Mouse (Mus musculus): Measurements from ENCODE around the gene C1ql4.
"Not testable (repeated sequence)": the region's sequence is repeated elsewhere in the genome, so short reads cannot be mapped to it uniquely, and the experiment has no call there.

The C1ql4 gene

GRCm38 (mm10) chr15:99076011-99076410, 11.6 kb downstream of the C1ql4 start:
- not testable (repeated sequence) for DNase-seq (ENCODE audit: extremely low read depth, insufficient read length, low spot score)

GRCm38 (mm10) chr15:99074600-99075333, 12.8 kb downstream of the C1ql4 start:
- peak; percentile 100 for DNase-seq (ENCODE audit: extremely low read depth, insufficient read length, low spot score)

- no peak for DNase-seq (ENCODE audit: extremely low read depth, insufficient read length, low spot score)
These were observed 13.5 kb downstream of the C1ql4 start, which contains the start of gene Troap for GRCm38 (mm10) chr15:99074019-99074599. Gene Troap (plus strand): TSS chr15:99074575.

GRCm38 (mm10) chr15:99071988-99072387, 15.6 kb downstream of the C1ql4 start:
- DNase-seq (ENCODE audit: extremely low read depth, insufficient read length, low spot score), result no peak

GRCm38 (mm10) chr15:99065557-99066165, 22.0 kb downstream of the C1ql4 start:
- DNase-seq (ENCODE audit: extremely low read depth, insufficient read length, low spot score), result no peak

GRCm38 (mm10) chr15:99056332-99056731, 31.3 kb downstream of the C1ql4 start:
- no peak for DNase-seq (ENCODE audit: extremely low read depth, insufficient read length, low spot score)

GRCm38 (mm10) chr15:99055511-99055961, 32.1 kb downstream of the C1ql4 start:
- no peak for DNase-seq (ENCODE audit: extremely low read depth, insufficient read length, low spot score)

- no peak for DNase-seq (ENCODE audit: extremely low read depth, insufficient read length, low spot score)
These were observed 32.6 kb downstream of the C1ql4 start, which contains the start of gene Prph for GRCm38 (mm10) chr15:99055040-99055439. Gene Prph (plus strand): TSS chr15:99055174.

GRCm38 (mm10) chr15:99053373-99053772, 34.2 kb downstream of the C1ql4 start:
- no peak for DNase-seq (ENCODE audit: extremely low read depth, insufficient read length, low spot score)

GRCm38 (mm10) chr15:99049473-99050253, 38.0 kb downstream of the C1ql4 start:
- DNase-seq (ENCODE audit: extremely low read depth, insufficient read length, low spot score), result no peak

GRCm38 (mm10) chr15:99045734-99046133, 41.9 kb downstream of the C1ql4 start:
- not testable (repeated sequence) for DNase-seq (ENCODE audit: extremely low read depth, insufficient read length, low spot score)

- DNase-seq (ENCODE audit: extremely low read depth, insufficient read length, low spot score), result no peak
These were observed 42.8 kb downstream of the C1ql4 start for GRCm38 (mm10) chr15:99044854-99045253.

- no peak for DNase-seq (ENCODE audit: extremely low read depth, insufficient read length, low spot score)
These were observed 45.3 kb downstream of the C1ql4 start for GRCm38 (mm10) chr15:99042334-99042733.

- no peak for DNase-seq (ENCODE audit: extremely low read depth, insufficient read length, low spot score)
These were observed 46.4 kb downstream of the C1ql4 start for GRCm38 (mm10) chr15:99040920-99041856.

GRCm38 (mm10) chr15:99039996-99040919, 47.4 kb downstream of the C1ql4 start:
- DNase-seq (ENCODE audit: extremely low read depth, insufficient read length, low spot score), result peak; percentile 52

- DNase-seq (ENCODE audit: extremely low read depth, insufficient read length, low spot score), result no peak
These were observed 48.3 kb downstream of the C1ql4 start for GRCm38 (mm10) chr15:99039306-99039705.

- no peak for DNase-seq (ENCODE audit: extremely low read depth, insufficient read length, low spot score)
These were observed 48.8 kb downstream of the C1ql4 start for GRCm38 (mm10) chr15:99038797-99039196.

GRCm38 (mm10) chr15:99038025-99038424, 49.6 kb downstream of the C1ql4 start:
- DNase-seq (ENCODE audit: extremely low read depth, insufficient read length, low spot score), result no peak

All from 3134 (cell line).